Mouse (Mus musculus): Measurements from ENCODE around the gene Hist2h3b. TPM values are rescaled to one million over a fixed set of nuclear protein-coding genes. Genes with fewer than 3 reads are reported as not detected.
A peak's percentile ranks its signal among the peaks of the same experiment; 100 is the strongest.

The Hist2h3b gene
- polyA plus RNA-seq, 1 experiment from 2014 or later, result 13.3 TPM

DNA sequence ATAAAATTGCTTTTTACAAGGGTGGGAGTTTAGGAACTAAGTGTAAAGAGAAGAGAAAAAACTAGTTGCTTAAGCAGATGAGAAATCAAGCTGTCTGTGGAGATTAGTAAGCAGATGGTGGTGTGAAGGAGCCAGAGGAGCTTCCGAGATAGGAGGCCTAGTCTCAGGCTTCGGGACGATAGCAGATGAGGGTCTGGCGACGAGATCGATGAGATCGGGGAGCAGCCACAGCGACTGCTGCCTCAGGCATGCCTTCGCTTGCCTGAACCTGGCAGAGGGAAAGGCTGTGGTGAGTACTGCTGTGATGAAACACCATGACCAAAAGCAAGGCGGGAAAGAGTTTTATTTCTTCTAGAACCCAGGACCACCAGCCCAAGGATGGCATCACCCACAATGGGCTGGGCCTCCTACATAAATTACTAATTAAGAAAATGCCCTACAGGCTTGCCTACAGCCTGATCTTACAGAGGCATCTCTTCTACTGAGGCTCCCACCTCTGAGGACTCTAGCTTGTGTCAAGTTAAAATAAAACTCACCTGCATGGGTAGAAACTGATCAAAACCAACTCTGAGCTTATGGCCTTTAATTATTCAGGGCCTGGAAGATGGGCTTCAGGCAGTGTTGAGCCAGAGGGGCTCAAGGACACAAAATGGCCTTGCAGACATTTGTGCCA is 13.6 kb upstream of the Hist2h3b start:
- no peak overlapping the region for H3K9ac ChIP-seq (ENCODE audit: low read depth, low read length)
- no peak overlapping the region for H3K4me3 ChIP-seq (ENCODE audit: low read depth, low read length)
- no peaks in the 10 kb centered on the region for H3K9me3 ChIP-seq (ENCODE audit: control insufficient read depth)
- no peak overlapping the region for H3K4me2 ChIP-seq (replicated peaks; ENCODE audit: low read depth)
- no peak overlapping the region for H3K27ac ChIP-seq (ENCODE audit: low read depth, low read length)
- no peaks in the 10 kb centered on the region for H3K4me1 ChIP-seq (replicated peaks; ENCODE audit: control insufficient read depth, insufficient read depth, low read length)
- no peak for TF ChIP-seq CTCF (IDR thresholded peaks at IDR 0.05; ENCODE audit: low read depth)
- no peak for ATAC-seq
- no peaks in the 10 kb centered on the region for H3K27me3 ChIP-seq (replicated peaks; ENCODE audit: control insufficient read depth, insufficient read depth, low read length)
- WGBS, result 69% methylated on average over 10 of the region's 10 CpGs
- no peaks in the 10 kb centered on the region for H3K36me3 ChIP-seq (ENCODE audit: control insufficient read depth, insufficient read depth)

DNA sequence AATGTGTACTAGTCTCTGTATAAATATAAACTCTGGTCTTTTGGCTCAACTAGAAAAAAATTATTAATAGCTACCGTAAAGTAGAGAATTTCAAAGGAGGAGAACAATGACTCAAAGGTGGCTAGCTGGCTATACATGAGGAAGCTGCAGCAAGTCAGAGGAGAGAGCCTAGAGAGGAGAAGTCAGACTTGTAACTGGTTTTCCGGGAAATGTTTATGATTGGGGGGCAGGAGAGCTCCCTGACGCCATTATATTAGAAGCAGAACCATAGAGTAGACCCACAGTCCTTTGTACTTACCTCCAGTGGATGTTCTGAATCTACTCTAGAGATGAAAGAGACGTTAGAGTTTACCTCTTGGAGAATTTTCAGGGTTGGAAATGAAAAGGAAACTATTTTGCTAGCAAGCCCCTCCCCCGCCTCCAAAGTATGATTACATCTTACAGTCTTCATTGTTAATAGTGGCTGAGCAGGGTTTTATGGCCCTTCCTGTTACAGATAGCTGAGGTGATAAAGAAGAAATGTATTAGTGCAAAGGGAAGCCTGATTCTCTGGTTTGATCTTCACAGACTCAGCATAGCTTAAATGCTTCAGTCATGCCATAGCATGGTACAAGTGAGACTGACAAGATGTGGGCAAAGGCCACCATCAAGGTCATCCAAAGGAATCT is 12.4 kb upstream of the Hist2h3b start:
- H3K4me3 ChIP-seq (ENCODE audit: low read depth, low read length), result 0 out of 2 replicates have a peak overlapping the region, but pooled peaks have one; percentile 6
- no peaks in the 10 kb centered on the region for H3K9me3 ChIP-seq (ENCODE audit: control insufficient read depth)
- TF ChIP-seq CTCF (IDR thresholded peaks at IDR 0.05; ENCODE audit: low read depth), result no peak
- H3K27me3 ChIP-seq (replicated peaks; ENCODE audit: control insufficient read depth, insufficient read depth, low read length), result no peaks in the 10 kb centered on the region
- H3K4me1 ChIP-seq (replicated peaks; ENCODE audit: control insufficient read depth, insufficient read depth, low read length), result no peaks in the 10 kb centered on the region
- H3K27ac ChIP-seq (ENCODE audit: low read depth, low read length), result no peak overlapping the region
- no peaks in the 10 kb centered on the region for H3K36me3 ChIP-seq (ENCODE audit: control insufficient read depth, insufficient read depth)
- H3K9ac ChIP-seq (ENCODE audit: low read depth, low read length), result no peak overlapping the region
- peak overlapping the region; percentile 33; the same call in 1 of the 2 replicates for H3K4me2 ChIP-seq (replicated peaks; ENCODE audit: low read depth)
- peak; percentile 64 for ATAC-seq
- 23% methylated on average over 5 of the region's 5 CpGs for WGBS

DNA sequence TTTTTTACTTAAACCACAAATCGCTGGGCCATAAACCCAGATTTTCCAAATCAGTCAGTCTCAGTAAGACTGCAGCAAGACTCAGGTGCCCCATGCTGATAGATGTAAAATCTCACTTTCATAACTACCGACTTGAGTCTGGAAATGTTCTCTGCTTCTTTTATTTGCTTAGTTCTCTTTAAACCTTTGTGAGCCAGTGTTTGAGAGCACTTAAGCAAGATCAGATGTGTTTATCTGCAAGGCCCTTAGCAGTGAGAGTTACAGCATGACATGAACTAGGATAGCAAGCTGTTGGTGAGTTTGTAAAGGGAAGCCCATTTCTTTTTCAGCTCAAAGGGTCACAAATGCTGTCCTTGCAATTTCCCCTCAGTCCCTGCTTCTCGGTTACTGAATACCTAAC is 11.3 kb upstream of the Hist2h3b start:
- no peaks in the 10 kb centered on the region for H3K27me3 ChIP-seq (replicated peaks; ENCODE audit: control insufficient read depth, insufficient read depth, low read length)
- H3K9ac ChIP-seq (ENCODE audit: low read depth, low read length), result no peak overlapping the region
- no peaks in the 10 kb centered on the region for H3K36me3 ChIP-seq (ENCODE audit: control insufficient read depth, insufficient read depth)
- H3K4me2 ChIP-seq (replicated peaks; ENCODE audit: low read depth), result no peak overlapping the region
- no peak for ATAC-seq
- no peaks in the 10 kb centered on the region for H3K4me1 ChIP-seq (replicated peaks; ENCODE audit: control insufficient read depth, insufficient read depth, low read length)
- TF ChIP-seq CTCF (IDR thresholded peaks at IDR 0.05; ENCODE audit: low read depth), result no peak
- H3K9me3 ChIP-seq (ENCODE audit: control insufficient read depth), result no peaks in the 10 kb centered on the region
- no peak overlapping the region for H3K4me3 ChIP-seq (ENCODE audit: low read depth, low read length)
- WGBS, result 68% methylated on average over 3 of the region's 3 CpGs
- H3K27ac ChIP-seq (ENCODE audit: low read depth, low read length), result no peak overlapping the region

DNA sequence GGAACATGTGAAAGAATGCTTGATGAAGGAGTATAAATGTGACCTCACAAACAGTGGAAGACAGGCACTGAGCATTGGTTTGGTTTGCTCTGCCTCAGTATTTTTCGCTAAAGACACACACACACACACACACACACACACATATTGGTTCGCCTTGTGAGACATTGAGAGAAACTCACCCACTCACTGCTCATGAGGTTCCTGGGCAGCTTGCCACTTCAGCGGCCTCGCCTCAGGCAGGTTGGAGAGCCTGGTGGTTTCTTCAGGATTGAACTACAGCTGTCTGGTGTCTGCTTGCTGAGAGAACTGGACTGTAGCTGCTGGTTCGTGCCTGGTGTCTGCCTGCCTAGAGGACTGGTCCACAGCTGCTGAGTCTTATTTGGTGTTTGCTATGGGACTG is 8.2 kb upstream of the Hist2h3b start:
- Histone ChIP-seq H3K9ac (ENCODE audit: low read depth, low read length) (no peak overlapping the region), H3K4me2 (replicated peaks; ENCODE audit: low read depth) (no peak overlapping the region), H3K27ac (ENCODE audit: low read depth, low read length) (no peak overlapping the region), H3K36me3 (ENCODE audit: control insufficient read depth, insufficient read depth) (no peaks in the 10 kb centered on the region), H3K27me3 (replicated peaks; ENCODE audit: control insufficient read depth, insufficient read depth, low read length) (no peaks in the 10 kb centered on the region), H3K4me1 (replicated peaks; ENCODE audit: control insufficient read depth, insufficient read depth, low read length) (no peaks in the 10 kb centered on the region), H3K4me3 (ENCODE audit: low read depth, low read length) (no peak overlapping the region), H3K9me3 (ENCODE audit: control insufficient read depth) (no peaks in the 10 kb centered on the region)
- TF ChIP-seq CTCF (IDR thresholded peaks at IDR 0.05; ENCODE audit: low read depth), result no peak
- no peak for ATAC-seq
- WGBS, result 95% methylated on average over 5 of the region's 5 CpGs

DNA sequence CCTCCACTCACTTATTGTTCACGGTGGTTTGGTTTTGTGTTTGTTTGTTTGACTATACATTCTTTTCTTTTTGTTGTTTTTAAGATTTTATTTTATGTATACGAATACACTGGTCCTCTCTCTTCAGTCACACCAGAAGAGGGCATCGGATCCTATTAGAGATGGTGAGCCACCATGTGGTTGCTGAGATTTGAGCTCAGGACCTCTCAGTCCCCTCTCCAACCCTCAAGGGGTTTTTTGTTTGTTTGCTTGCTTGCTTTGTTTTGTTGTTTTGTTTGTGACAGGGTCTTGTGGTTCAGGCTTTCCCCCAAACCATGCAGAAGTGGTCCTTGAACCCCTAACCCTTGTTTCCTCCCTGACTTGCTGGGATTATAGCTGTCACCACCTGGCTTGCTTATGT is 6.8 kb upstream of the Hist2h3b start:
- no peaks in the 10 kb centered on the region for H3K4me1 ChIP-seq (replicated peaks; ENCODE audit: control insufficient read depth, insufficient read depth, low read length)
- no peak overlapping the region for H3K4me3 ChIP-seq (ENCODE audit: low read depth, low read length)
- no peak for ATAC-seq
- no peaks in the 10 kb centered on the region for H3K36me3 ChIP-seq (ENCODE audit: control insufficient read depth, insufficient read depth)
- no peak for TF ChIP-seq CTCF (IDR thresholded peaks at IDR 0.05; ENCODE audit: low read depth)
- peak overlapping the region; percentile 85 for H3K4me2 ChIP-seq (replicated peaks; ENCODE audit: low read depth)
- no peaks in the 10 kb centered on the region for H3K9me3 ChIP-seq (ENCODE audit: control insufficient read depth)
- H3K9ac ChIP-seq (ENCODE audit: low read depth, low read length), result no peak overlapping the region
- no peak overlapping the region for H3K27ac ChIP-seq (ENCODE audit: low read depth, low read length)
- H3K27me3 ChIP-seq (replicated peaks; ENCODE audit: control insufficient read depth, insufficient read depth, low read length), result no peaks in the 10 kb centered on the region
- WGBS, result 60% methylated on average over 3 of the region's 3 CpGs

DNA sequence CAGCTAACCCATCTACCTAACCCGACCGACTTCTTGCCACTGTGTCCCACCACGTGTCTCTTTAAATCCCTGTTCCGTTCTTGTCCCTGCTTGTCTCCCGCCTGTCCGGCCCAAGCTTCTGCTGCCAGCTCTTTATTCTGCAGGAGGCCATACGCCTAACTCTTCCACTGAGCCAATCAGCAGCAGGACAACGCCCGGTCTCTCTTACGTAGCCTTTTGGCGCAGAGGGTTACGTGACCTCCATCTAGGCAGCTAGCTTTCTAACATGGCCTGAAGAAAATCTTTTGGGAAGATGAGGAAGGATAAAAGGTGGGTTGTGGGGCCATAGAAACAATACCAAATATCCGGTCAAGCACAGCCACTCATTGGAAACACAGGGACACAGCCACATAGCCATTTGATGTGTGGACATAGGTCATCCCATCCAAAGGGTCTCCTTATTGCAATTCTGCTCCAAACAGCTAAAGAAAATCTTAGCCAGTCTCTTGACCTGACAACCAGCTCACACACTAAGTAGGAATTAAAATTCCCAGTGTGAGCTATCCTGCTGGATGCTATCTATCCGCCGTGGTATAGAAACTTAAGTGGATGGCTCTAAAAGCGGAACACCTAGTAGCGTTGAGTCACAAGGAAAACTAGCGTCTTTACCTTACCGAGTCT is 6.1 kb upstream of the Hist2h3b start:
- ATAC-seq, result peak; percentile 42; the same call in 1 of the 2 replicates
- WGBS, result under 1% methylated on average over 19 of the region's 19 CpGs
- no peaks in the 10 kb centered on the region for H3K9me3 ChIP-seq (ENCODE audit: control insufficient read depth)

More for the DNA sequence above, 6.1 kb upstream of the Hist2h3b start:
- no peak for TF ChIP-seq CTCF (IDR thresholded peaks at IDR 0.05; ENCODE audit: low read depth)
- Histone ChIP-seq H3K27ac (ENCODE audit: low read depth, low read length) (peak overlapping the region; percentile 94), H3K27me3 (replicated peaks; ENCODE audit: control insufficient read depth, insufficient read depth, low read length) (no peaks in the 10 kb centered on the region), H3K4me1 (replicated peaks; ENCODE audit: control insufficient read depth, insufficient read depth, low read length) (no peaks in the 10 kb centered on the region), H3K36me3 (ENCODE audit: control insufficient read depth, insufficient read depth) (no peaks in the 10 kb centered on the region), H3K9ac (ENCODE audit: low read depth, low read length) (peak overlapping the region; percentile 72), H3K4me3 (ENCODE audit: low read depth, low read length) (peak overlapping the region; percentile 62), H3K4me2 (replicated peaks; ENCODE audit: low read depth) (peak overlapping the region; percentile 85)

Data from intestine, postnatal 0 days (tissue).